Mouse (Mus musculus): ENCODE data around the gene Ankrd44.

DNA sequence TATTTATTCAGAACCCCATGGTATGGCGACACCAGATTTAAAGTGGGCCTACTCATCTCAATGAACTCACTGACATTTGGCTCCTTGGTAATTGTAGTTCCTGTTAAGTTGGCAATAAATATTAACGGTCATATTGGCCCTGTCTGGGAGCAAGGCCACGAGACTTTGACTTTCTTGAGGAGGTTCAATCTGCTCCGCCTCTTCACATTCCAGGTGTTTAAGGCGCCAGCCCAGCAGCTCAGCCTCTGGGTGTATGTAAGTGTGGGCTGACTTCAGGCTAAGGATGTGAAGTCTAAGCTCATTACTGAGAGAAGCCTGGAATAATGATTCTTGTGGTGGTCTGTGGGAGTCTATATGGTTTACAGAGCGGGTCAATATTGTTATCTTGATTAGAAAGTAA is 313.8 kb downstream of the Ankrd44 start:
- TF ChIP-seq POLR2A (IDR thresholded peaks at IDR 0.05; ENCODE audit: insufficient read depth, low read length) (no peak), CTCF (IDR thresholded peaks at IDR 0.05; ENCODE audit: low read depth, low read length) (no peak), EP300 (IDR thresholded peaks at IDR 0.05; ENCODE audit: insufficient read depth, low read depth, low read length) (no peak)

All from ES-Bruce4 (cell line).